Mouse (Mus musculus) gastrocnemius, adult 18-20 months (tissue): ENCODE measurements around the gene Ctsz. TPM values are rescaled to one million over a fixed set of nuclear protein-coding genes. Genes with fewer than 3 reads are reported as not detected.

Experiments used
- DNase-seq: peaks from one replicate; pipeline ENCODE4 v3.0.0; 2021; ENCODE audit warnings: low spot score
- total RNA-seq, 2 experiments: library from RNA; stranded (reverse); gene quantifications; 2 replicates each; pipeline ENCODE4 v1.2.3; 2021

Gene Ctsz
- total RNA-seq, 2 experiments from 2014 or later = 25.1 to 30.3 TPM

- DNase-seq = no peak
Measured at GRCm38 (mm10) chr2:174396643-174397042, 42.2 kb downstream of the Ctsz start.

- DNase-seq = no peak
Measured at GRCm38 (mm10) chr2:174393383-174393782, 45.5 kb downstream of the Ctsz start.

GRCm38 (mm10) chr2:174392554-174392953 is 46.3 kb downstream of the Ctsz start:
- no peak for DNase-seq

- no peak for DNase-seq
Measured at GRCm38 (mm10) chr2:174391936-174392335, 46.9 kb downstream of the Ctsz start.

- DNase-seq = no peak
Measured at GRCm38 (mm10) chr2:174381021-174381420, 57.8 kb downstream of the Ctsz start.

Other genes starting within 250 kb of the Ctsz start
- gene Gnas, start 154.7 kb downstream of the Ctsz start, total RNA-seq = 1,000 to 10,000 TPM; 1,321 to 1,349 TPM
- gene Gm20721, start 92.3 kb downstream of the Ctsz start, total RNA-seq = 1 to 10 TPM; 1.9 TPM
- gene Nelfcd, start 23.2 kb downstream of the Ctsz start, total RNA-seq = 10 to 100 TPM; 21.4 to 22.3 TPM
- under 1 TPM in 1 of 2 experiments, not detected in 1; 0.21 TPM for gene Tubb1, start 11.7 kb upstream of the Ctsz start, total RNA-seq
- 1,000 to 10,000 TPM; 1,038 to 1,073 TPM for gene Atp5e, start 25.1 kb upstream of the Ctsz start, total RNA-seq
- gene Prelid3b, start 34.0 kb upstream of the Ctsz start, total RNA-seq = 10 to 100 TPM; 37.8 to 47.2 TPM
- under 1 TPM; 0.02 TPM for gene Zfp831, start 204.5 kb upstream of the Ctsz start, total RNA-seq